Comparison of ENCODE assay signal across 10 mouse cellular contexts in the genomic region with DNA sequence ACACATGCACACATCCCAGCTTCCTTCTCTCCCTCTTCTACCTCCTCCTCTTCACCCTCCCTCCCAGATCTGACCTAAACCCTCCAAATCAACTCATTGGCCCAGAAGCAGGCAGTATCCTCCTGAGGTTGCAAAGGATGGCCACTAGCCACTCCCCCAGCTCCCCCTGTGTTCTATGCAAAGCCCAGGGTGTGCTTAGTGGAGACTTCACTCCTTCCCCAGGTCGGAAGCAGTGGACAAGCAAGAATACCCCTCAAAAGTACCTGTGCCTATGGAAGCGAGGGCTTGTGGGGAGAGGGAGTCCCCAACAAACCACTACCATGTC. TPM values are rescaled to one million over a fixed set of nuclear protein-coding genes. Genes with fewer than 3 reads are reported as not detected.
DNase-seq lines count a peak whose midpoint lies in the region; ATAC-seq and TF ChIP-seq lines count a peak whose summit lies in the region.
"Had no signal": no experiment of that assay in that cellular context is flagged by ENCODE, and none has a peak within 500 bp of the region (broad histone marks: within the 10 kb centered on the region; RNA-seq: fewer than 3 reads in every experiment).

No protein-coding gene starts in this region.

- H3K27me3 ChIP-seq in heart, embryonic 13.5 days (replicated peaks) = no peaks in the 10 kb centered on the region; the same call in 1 of the 2 replicates
- H3K27me3 ChIP-seq in embryonic facial prominence, embryonic 10.5 days (replicated peaks; ENCODE audit: low read depth, poor library complexity, severe bottlenecking) = peaks cover 45% of the 10 kb centered on the region
- no peaks in the 10 kb centered on the region for H3K27me3 ChIP-seq in forebrain, postnatal 0 days (ENCODE audit: insufficient read depth, low read length)
- H3K27me3 ChIP-seq in midbrain, embryonic 11.5 days (ENCODE audit: control insufficient read depth, insufficient read depth, low read length) = no peaks in the 10 kb centered on the region; the same call in 1 of the 2 replicates

- ATAC-seq in heart, embryonic 13.5 days (ENCODE audit: extremely low read depth, insufficient number of reproducible peaks, low FRiP score, low TSS enrichment) = no peak
- no peak for ATAC-seq in forebrain, postnatal 0 days
- ATAC-seq in midbrain, embryonic 11.5 days (ENCODE audit: low FRiP score) = peak; percentile 82
- ATAC-seq in activated CD4-positive, CD25-positive, alpha-beta regulatory T cell, adult 4 months = no peak

- H3K4me1 ChIP-seq in heart, embryonic 13.5 days = peaks cover 13% of the 10 kb centered on the region; the same call in 1 of the 2 replicates
- H3K4me1 ChIP-seq in embryonic facial prominence, embryonic 10.5 days = peaks cover 49% of the 10 kb centered on the region
- H3K4me1 ChIP-seq in forebrain, postnatal 0 days (ENCODE audit: insufficient read depth) = peaks cover 4% of the 10 kb centered on the region; the same call in 1 of the 2 replicates
- peaks cover 22% of the 10 kb centered on the region for H3K4me1 ChIP-seq in midbrain, embryonic 11.5 days (ENCODE audit: control insufficient read depth, insufficient read depth, low read length)

- H3K27ac ChIP-seq in heart, embryonic 13.5 days (replicated peaks) = no peak overlapping the region
- peak overlapping the region; percentile 92 for H3K27ac ChIP-seq in embryonic facial prominence, embryonic 10.5 days (replicated peaks)
- H3K27ac ChIP-seq in forebrain, postnatal 0 days (ENCODE audit: low read depth, low read length) = peak overlapping the region; percentile 57
- peak overlapping the region; percentile 87 for H3K27ac ChIP-seq in midbrain, embryonic 11.5 days (ENCODE audit: low read depth, low read length)

- peak overlapping the region; percentile 80; the same call in 1 of the 2 replicates for H3K9ac ChIP-seq in heart, embryonic 13.5 days
- peak overlapping the region; percentile 50 for H3K9ac ChIP-seq in forebrain, postnatal 0 days
- H3K9ac ChIP-seq in midbrain, embryonic 11.5 days (ENCODE audit: low read length) = peak overlapping the region; percentile 47; the same call in 1 of the 2 replicates

- peak overlapping the region; percentile 76 for H3K4me2 ChIP-seq in heart, embryonic 13.5 days
- peak overlapping the region; percentile 56 for H3K4me2 ChIP-seq in forebrain, postnatal 0 days (ENCODE audit: low read depth)
- H3K4me2 ChIP-seq in midbrain, embryonic 11.5 days = peak overlapping the region; percentile 45; the same call in 1 of the 2 replicates

- no peak for TF ChIP-seq CTCF in forebrain, postnatal 0 days (IDR thresholded peaks at IDR 0.05; ENCODE audit: low read depth)

- no peaks in the 10 kb centered on the region for H3K36me3 ChIP-seq in heart, embryonic 13.5 days
- no peaks in the 10 kb centered on the region for H3K36me3 ChIP-seq in embryonic facial prominence, embryonic 10.5 days (replicated peaks)
- no peaks in the 10 kb centered on the region for H3K36me3 ChIP-seq in forebrain, postnatal 0 days (ENCODE audit: insufficient read depth)
- no peaks in the 10 kb centered on the region for H3K36me3 ChIP-seq in midbrain, embryonic 11.5 days (ENCODE audit: control insufficient read depth, insufficient read depth, low read length)

- H3K9me3 ChIP-seq in heart, embryonic 13.5 days = 0 out of 2 replicates have a peak, but pooled peaks cover under 1% of the 10 kb centered on the region
- peaks cover 11% of the 10 kb centered on the region for H3K9me3 ChIP-seq in embryonic facial prominence, embryonic 10.5 days
- no peaks in the 10 kb centered on the region for H3K9me3 ChIP-seq in forebrain, postnatal 0 days (ENCODE audit: low read length)
- peaks cover 5% of the 10 kb centered on the region; the same call in 1 of the 2 replicates for H3K9me3 ChIP-seq in midbrain, embryonic 11.5 days (ENCODE audit: control insufficient read depth, low read length)

- no peak for DNase-seq in heart, postnatal 4 days
- DNase-seq in embryonic facial prominence, embryonic 10.5 days (ENCODE audit: low spot score) = no peak
- DNase-seq in forebrain, postnatal 0 days = no peak
- DNase-seq in midbrain, embryonic 11.5 days (ENCODE audit: low spot score, missing footprints) = no peak
- no peak for DNase-seq in cerebellum, adult 11-12 months
- DNase-seq in ovary, adult 18-20 months (ENCODE audit: low spot score) = no peak
- DNase-seq: cerebellum, postnatal 25 days had no signal

- WGBS in heart, embryonic 13.5 days = 71% methylated on average over 2 of the region's 2 CpGs
- WGBS in embryonic facial prominence, embryonic 10.5 days = 35% methylated on average over 2 of the region's 2 CpGs
- 58% methylated on average over 2 of the region's 2 CpGs for WGBS in forebrain, postnatal 0 days
- WGBS in midbrain, embryonic 11.5 days = 24% methylated on average over 2 of the region's 2 CpGs

- peak overlapping the region; percentile 49; the same call in 1 of the 2 replicates for H3K4me3 ChIP-seq in heart, embryonic 13.5 days
- peak overlapping the region; percentile 52 for H3K4me3 ChIP-seq in embryonic facial prominence, embryonic 10.5 days
- H3K4me3 ChIP-seq in forebrain, postnatal 0 days (ENCODE audit: low read depth, low read length) = peak overlapping the region; percentile 39; the same call in 1 of the 2 replicates
- no peak overlapping the region for H3K4me3 ChIP-seq in midbrain, embryonic 11.5 days (ENCODE audit: low read depth, low read length)

RNA-seq across cellular contexts. Expression of a gene that starts 29.3 kb away (rescaled TPM):
- 26.2 and 30.3 TPM in 2 replicates for polyA plus RNA-seq in heart, embryonic 13.5 days (2015; fragmentation: Nextera tagmentation; extraction: Ambion mirVana)
- 10 to 100 TPM; 53.5 to 56.8 TPM for total RNA-seq in heart, postnatal 4 days (2021)
- 77.9 and 78.3 TPM in 2 replicates for polyA plus RNA-seq in embryonic facial prominence, embryonic 10.5 days (2016; fragmentation: Nextera tagmentation; extraction: Ambion mirVana)
- 23.5 and 40.9 TPM in 2 replicates for total RNA-seq in forebrain, postnatal 0 days (2014; rRNA removed)
- 22.4 and 23.1 TPM in 2 replicates for polyA plus RNA-seq in forebrain, postnatal 0 days (2015; fragmentation: Nextera tagmentation; extraction: Ambion mirVana)
- 87.2 and 103 TPM in 2 replicates for polyA plus RNA-seq in midbrain, embryonic 11.5 days (2014; fragmentation: Nextera tagmentation; extraction: Ambion mirVana)
- not detected for polyA plus RNA-seq in activated CD4-positive, CD25-positive, alpha-beta regulatory T cell, adult 4 months (2017; shearing (Covaris generic))
- total RNA-seq: megakaryocyte progenitor cell, adult 5-6 weeks had no signal

Comparison
In these comparisons a context has a peak if more than half of its experiments do, and no peak if none do; other contexts are left out.
1. RNA of a gene that starts 29.3 kb away (polyA plus RNA-seq): 87.2 to 103 TPM in midbrain, embryonic 11.5 days, 77.9 to 78.3 TPM in embryonic facial prominence, embryonic 10.5 days, 26.2 to 30.3 TPM in heart, embryonic 13.5 days and 22.4 to 23.1 TPM in forebrain, postnatal 0 days; not detected in activated CD4-positive, CD25-positive, alpha-beta regulatory T cell, adult 4 months; every median in the first group is over 10 times any median in the second.
2. Peak in every context shown above with its lines, with median percentiles within 50 percentile points of each other: H3K4me2 ChIP-seq and H3K9ac ChIP-seq.